Mouse (Mus musculus) adrenal gland (tissue): ENCODE results near the gene Sel1l2.

Experiments used
- intact Hi-C: fragments of 180-260 bp; cut with DNase I; formaldehyde crosslinking; loops from one replicate; pipeline ENCODE4 v1.15.1; 2025
- long read RNA-seq, 2 experiments: library from polyadenylated mRNA; unstranded; transcript quantifications; one replicate each; pipeline ENCODE4 v2.0.0; 2020; ENCODE audit warnings: borderline replicate concordance in 1 of 2; ENCODE audit not compliant: insufficient replicate concordance in 1 of 2

Sel1l2 gene
- long read RNA-seq, experiment 1 = 0 reads
- long read RNA-seq, experiment 2 = 0 reads

DNA sequence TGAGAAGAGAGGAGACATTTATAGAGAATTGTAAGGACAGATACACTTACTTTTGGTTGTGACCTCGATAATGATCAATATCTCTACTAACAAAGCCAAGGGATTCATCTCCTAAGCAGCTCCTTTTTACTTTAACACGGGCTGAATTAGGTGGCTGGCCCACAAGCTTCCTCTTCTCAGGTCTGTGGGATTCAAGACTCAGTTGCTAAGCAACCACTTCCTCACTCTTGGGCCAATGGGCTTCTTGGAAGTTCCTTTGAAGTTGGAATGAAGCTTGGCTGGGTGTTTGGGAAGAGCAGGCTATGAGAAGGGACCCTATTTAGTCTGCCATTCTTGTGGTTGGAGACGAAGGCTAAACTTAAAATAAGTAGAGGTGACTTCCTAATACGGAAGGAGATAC is at the start of gene Sel1l2:
Gene Sel1l2 (minus strand): TSS at position 182 of the 400 bp plus-strand sequence.
- intact Hi-C loops = no loop called here

DNA sequence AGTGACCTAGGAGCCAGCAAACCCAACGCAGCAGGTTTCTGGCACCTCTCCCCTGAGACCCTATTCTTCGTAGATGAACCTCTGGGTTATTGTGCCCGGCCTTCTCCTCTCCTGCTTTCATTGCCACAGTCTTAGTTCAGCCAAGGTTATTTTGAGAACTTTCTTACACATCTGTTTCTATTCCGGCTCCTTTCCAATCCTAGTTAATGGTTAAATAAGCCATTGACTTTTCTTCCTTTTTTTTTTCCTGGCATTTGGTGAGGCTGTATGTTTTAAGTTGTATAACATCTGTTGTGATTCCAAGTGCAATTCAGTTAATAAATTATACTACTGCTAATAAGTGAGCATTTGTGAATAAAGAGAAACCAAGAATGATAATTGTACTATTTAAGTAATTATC is 49.6 kb upstream of the Sel1l2 start:
- intact Hi-C loops = no loop called here

DNA sequence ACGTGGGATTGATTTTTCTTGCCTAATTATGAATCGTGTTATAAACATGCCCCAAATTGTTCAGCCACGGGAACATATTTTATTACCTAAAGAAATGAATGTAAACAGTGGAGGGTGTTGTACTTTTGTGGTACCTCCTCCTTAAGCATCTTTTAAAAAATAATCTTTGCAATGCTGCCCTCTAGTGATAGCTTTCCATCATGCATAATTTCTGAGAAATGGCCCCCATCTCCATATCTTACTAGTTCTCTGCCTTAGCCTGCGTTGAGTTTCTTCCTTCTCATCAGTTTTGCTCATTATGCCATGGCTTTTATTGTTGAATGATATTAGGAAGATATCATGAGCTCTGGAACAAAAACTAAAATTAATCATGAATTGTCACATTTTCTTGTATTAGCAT is 37.8 kb upstream of the Sel1l2 start:
- intact Hi-C loops = loop anchor here (10.0 kb wide), 1 partner anchor 252 kb away; the partner anchor contains the start of genes Esf1 and Ndufaf5

DNA sequence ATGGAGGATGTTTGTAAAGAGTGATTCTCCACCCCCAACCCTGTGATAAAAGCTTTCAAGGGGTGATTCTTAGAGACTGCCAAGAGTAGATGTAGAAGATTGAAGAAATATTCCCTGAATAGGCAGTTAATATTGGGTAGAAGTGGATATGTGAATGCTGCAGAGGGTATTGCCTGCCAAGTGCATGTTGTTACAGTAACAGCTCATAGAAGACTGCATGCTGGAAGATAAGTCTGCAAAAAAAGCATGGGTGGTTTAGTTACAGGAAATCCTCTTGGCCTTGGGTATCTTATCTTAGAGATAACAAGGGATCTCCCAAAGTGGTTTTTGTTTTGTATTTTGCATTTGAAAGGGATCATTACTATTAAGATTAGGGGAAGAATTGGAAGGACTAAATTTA is 36.3 kb upstream of the Sel1l2 start:
- intact Hi-C loops = loop anchor here (10.0 kb wide), 1 partner anchor 251 kb away; the partner anchor contains the start of genes Esf1 and Ndufaf5

DNA sequence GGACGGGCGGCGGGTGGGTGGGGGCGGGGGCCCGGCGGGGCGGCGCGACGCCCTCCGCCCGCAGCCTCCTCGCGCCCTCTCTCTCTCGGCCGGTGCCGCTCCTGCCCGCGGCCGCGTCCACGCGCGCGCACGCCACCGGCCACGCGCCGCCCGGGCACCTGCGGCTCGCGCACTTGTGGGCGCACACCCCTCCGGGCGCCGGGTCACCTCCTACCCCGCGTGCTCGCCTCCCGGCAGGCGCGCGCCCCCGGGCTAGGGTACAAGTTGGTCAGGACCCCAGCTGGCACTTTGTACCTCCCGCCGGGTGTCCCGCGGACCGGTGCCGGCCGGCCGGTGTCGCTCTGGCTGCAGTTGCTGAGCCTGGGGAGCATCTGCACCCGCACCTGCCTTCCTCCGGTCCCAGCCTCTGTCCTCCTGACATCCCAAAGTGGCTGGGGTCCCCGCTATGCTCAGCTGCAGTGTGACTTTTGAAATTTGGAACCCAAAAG is 6.3 kb upstream of the Sel1l2 start:
- intact Hi-C loops = no loop called here

DNA sequence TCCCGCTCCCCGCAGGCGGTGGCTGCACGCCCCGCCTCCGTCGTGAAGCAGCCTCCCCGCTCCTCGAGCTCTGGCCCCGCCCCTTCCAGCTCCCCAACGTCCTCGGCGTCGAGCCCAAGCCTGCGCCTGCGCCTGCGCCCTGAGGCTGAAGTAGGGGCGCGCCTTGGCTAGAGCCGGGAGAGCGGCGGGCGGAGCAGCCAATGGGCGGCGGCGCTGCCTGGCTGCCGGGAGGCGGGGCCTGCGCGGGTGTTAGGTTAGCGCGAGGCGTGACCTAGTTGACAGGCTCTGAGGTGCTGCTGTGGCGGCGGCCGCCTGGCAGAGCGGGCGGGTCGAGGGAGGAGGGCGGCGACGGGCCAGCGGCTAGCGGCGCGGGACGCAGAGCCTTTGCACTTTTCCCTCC is 5.7 kb upstream of the Sel1l2 start, which contains the start of gene Macrod2:
Gene Macrod2 (plus strand): TSS at position 131 of the 400 bp plus-strand sequence.
- intact Hi-C loops = no loop called here

DNA sequence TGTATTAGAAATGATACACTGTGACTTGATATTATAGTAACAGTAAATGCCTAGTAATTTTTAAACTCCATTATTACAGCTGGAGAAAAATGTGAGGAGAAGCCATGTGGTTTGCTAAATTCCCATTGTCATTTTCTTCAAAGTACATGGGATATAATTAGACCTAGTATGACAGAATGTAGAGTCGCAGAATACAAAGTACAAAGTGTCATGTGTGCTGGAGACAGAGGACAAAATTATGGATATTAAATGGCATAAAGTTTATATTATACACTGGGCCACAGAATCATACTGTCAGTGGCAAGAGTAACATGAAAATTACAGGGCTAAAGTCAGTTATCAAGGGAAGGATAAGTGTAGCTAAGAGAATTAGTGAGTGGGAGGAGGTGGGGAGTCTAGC is 24.7 kb downstream of the Sel1l2 start:
- intact Hi-C loops = no loop called here

DNA sequence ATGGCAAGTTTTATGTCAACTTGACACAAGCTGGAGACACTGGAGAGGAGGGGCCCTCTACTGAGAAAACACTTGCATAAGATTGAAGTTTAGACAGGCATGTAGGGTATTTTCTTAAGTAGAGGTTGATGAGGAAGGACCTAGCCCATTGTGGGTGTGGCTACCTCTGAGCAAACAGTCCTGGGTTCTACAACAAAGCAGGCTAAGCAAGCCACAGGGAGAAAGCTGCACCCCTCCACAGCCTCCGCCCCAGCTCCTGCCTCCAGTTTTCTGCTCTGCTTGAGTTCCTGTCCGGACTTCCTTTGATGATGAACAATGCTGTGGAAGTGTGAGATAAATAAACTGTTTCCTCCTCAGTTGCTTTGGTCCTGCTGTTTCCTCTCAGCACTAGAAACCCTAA is 29.6 kb downstream of the Sel1l2 start:
- intact Hi-C loops = no loop called here

DNA sequence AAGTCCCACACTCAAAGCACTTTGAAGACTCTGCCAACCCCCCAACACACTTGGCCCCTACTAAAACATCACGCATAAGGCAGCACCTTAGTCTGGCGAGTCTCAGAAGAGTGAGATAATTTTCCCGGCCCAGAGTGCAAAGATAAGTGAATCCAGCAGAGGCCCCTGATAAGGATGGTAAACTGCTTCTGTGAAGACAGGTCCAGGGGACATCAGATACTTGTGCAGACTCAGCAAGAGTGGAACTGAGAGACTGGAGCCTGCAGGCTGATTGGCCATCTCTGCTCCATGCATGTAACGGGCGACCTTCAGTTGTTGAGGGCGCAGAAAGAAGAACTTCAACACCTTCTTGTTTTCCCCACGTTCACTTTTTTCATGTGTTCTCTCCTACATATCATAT is 47.1 kb downstream of the Sel1l2 start:
- intact Hi-C loops = no loop called here

DNA sequence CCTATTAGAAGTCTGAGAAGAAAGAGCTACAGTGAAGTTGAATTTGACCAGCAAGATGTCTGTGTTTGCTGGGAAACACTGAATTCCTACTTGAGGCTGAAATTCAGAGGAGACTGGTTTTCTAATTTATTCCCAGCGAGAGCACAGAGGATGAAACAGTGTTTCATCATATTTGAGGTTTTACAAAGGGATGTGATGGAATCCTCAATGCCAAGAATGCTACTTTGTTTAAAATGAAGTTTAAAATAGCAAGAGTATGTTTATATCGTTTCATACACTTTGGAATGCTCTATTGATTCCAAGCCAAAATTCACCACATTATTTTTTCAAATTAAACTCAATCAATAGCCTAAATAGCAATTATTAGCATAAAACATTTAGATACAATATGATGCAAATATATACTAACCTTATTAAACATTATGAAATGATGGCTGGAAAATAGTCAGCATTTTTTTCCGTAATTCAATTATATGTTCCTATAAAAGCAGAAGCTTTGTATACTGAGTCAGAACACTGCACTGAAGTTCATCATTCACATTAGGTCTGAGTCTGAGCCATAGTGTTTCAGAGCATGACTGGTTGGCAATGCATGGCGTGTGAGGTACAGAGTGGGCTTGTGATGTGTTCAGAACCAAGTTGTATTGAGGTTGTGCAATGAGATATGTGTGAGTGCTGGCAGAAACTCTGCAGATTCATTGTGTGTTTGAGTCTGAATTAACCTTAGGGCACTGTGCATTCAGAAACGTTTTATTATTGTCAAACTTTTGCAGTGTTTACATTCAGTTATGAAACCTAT is 58.8 kb downstream of the Sel1l2 start:
- intact Hi-C loops = no loop called here

DNA sequence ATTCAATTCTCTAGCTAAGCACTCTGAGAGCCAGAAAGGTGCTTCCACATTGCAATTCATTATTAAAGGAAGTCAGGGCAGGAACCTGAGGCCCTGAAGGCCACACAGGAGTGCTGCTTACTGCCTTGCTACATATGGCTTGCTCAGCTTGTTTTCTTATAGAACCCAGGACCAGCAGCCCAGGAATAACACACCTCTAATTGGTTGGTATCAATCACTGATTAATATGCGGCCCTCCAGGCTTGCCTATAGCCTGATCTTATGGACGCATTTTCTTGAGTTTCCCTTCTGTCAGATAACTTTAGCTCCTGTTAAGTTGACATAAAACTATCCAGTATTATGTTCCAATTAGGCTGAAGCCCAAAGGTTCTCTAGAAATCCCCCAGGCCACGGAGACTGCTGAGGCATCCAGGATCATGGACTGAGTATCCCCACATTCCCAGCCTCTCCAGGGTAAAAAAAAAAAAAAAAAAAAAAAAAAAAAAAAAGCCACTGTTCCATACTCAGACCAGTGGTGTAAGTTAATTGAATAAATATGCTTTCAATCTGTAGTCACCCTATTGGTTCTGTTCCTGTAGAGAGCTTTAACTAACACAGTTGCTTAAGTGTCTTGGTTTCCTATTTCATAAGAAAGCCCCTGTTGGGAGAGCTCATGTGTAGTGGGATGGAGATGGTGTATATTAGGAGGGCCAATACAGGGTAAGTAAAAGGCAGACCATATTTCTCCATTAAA is 86.4 kb downstream of the Sel1l2 start:
- intact Hi-C loops = no loop called here

DNA sequence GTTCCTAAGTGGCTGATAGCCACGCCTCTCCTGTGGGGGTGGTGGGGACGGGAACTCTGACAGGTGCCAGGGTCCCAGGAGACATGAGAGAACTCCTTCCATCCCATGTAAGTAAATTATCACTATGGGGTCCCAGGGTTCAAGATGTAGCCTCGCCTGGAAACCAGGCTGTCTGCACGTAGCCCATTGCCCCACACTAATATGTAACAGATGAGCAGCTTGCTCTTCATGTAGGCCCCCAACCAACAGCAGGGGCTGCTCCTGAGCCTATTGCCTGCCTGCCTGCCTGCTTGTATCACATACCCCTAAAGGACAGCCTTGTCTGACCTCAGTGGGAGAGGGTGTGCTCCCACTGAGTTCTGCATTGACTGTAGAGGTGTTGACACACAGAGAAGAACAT is 92.4 kb downstream of the Sel1l2 start:
- intact Hi-C loops = no loop called here

DNA sequence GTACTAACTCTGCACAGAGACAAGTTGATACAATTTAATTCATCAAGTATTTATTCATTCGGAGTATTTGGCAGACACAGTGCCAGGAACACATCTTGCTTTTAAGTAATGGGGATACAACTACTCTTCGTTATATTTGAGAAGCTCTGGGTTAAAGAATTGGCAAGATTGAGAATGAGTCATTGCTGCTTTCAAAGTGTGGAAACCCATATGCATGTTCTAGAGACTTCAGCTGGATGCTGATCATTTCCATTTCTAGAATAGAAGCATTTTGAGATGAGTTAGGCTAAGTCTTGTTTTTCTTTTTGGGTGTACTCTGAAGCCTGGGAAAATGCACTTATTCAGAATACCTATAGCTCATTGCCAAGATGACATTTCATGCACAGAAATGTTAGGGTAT is 95.7 kb downstream of the Sel1l2 start:
- intact Hi-C loops = no loop called here

DNA sequence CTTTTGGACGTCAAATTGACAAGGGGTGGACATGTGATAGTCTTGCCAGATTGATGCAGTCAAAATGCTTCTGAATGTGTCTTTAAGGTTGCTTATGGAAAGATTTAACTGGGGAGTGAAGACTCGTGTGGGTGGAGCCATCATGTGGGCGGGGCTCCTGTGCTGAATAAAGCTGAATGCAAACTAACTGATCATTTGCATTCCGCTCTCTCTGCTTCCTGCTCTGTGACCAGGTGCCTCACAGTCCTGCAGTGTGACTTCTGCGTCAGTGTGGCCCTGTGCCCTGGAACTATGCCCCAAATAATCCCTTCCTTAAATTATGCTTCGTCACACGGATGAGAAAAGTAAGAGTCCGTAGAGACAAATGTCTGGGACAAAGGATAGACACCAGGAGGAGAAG is 108.7 kb downstream of the Sel1l2 start:
- intact Hi-C loops = no loop called here

DNA sequence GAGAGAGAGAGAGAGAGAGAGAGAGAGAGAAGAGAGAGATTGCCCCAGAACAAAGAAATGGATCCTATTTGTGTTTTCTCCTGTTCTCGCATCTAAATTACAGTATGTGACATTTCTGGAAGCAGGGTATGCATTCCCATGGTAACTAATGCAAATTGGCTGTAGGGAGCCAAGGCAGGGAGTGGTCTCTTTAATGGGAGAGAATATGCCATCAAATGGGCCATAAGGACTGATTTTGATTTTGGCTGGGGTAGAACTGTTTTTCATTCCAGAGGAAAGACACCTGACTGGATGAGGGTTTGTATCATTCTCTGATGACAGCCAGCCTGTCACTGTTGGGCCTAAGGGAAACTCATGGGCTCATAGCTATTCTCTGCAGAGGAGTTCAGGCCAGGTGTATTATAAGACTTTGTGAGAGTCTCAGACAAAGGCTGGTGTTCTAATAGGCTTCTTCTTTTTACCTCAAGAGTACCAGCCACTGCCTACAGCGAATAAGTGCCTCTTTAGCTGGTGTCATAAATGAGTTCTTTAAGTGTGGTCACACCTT is 133.8 kb downstream of the Sel1l2 start:
- intact Hi-C loops = no loop called here

DNA sequence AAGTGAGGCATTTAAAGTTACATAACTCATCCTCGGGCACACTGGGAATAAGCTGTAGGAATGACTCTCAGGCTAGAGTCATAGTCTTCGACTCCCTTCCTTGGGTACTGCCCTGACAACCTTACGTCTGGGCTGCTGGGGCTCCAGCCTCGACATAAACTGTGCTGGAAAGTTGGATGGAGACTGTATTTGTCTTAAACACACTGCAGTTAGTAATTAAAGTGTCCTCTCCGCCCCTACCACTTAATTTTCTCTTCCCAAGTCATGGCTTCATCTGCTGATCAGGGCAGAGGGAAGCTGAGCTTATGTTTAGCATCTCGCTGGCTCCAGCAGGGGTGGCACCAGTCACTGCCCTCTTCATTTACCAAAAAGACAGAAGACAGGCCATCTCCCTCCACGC is 135.2 kb downstream of the Sel1l2 start:
- intact Hi-C loops = no loop called here

DNA sequence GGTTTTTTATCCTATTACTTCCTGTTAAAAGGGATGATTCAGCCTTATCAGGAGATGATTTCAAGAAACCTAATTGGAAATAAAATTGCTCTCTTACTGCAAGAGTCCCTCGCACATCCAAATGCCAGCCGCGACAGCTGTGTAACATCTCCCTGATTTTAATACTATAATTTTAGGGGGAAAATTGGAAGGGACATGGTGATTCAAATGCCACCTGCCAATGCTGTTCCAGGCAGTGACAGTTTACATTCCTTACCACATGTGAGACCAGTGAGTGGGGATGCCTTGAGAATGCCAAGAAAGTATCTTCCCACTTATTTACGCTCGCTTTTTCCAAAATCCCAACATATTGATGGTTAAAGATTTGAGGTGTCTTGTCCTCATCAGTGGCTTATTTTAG is 146.4 kb downstream of the Sel1l2 start:
- intact Hi-C loops = no loop called here

DNA sequence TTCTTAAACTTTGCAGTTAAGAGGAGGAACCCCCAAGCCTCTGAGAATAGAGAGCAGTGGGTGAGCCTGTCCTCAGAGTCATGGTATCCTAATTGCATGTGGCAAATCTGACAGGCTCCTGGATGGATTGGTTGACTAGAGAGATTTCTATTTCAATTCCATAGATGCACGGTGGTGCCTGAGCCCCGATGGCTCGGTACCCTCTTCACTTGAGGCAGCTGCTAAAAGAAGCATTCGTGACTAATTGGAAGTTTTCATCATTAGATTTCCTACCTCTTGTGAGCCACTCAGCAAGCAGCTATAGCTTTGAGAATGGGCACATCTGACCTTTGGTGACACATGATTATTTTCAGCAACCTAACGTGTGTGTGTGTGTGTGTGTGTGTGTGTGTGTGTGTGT is 147.1 kb downstream of the Sel1l2 start:
- intact Hi-C loops = no loop called here

DNA sequence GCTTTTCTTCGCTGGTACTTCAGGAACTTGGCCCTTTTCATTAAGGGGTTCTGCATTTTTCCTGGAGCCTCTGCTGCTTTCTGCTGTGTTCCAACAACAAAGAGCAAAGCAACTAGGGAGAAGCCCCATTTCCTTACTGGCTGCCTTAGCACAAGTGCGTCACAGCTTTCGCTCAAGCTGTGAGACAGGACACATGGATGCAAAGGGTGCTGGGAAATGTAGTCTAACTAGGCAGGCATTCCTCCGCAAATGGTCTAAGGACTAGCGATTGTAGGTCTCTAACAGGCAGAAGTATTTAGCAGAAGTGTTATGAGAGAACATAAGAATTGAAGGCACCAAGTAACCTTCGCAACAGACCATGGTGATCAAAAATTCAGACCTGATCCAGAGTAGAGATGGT is 152.3 kb downstream of the Sel1l2 start:
- intact Hi-C loops = no loop called here

DNA sequence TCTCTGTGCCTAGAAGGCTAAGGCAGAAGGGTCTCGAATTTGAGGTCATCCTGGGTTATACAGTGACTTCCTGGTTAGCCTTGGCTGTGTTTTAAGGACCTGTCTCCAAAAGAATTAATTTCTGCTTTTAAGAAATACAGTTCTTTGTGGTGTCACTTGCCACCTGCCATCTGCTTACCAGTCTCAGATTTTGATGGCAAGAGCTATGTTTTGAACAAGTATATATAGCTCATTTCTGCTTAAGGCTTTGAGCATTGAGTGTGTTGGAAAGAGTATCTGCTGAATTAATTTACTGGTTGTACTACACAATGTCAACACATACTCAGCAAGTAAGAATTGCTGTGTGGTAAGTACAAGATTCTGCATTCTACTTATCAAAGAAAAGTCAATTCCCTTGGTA is 159.2 kb downstream of the Sel1l2 start:
- intact Hi-C loops = no loop called here

DNA sequence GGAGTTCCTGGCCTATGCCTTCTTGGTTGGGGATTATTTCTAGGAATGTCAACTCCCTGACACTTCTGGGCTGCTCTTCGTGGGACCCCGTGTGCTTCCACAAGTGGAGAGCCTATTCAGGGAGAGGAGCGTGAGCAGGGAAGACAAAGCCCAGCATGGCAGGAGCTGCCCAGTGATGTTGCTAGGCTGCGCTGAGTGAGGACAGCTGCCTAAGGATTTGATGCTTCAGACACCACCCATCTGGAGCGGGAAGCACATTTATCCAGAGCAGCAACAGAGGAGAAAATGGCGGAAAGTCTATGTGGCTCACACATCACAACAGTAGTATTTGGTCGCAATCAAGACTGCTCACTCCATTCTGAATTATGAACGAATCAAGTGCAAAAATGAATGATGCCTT is 169.2 kb downstream of the Sel1l2 start:
- intact Hi-C loops = no loop called here

DNA sequence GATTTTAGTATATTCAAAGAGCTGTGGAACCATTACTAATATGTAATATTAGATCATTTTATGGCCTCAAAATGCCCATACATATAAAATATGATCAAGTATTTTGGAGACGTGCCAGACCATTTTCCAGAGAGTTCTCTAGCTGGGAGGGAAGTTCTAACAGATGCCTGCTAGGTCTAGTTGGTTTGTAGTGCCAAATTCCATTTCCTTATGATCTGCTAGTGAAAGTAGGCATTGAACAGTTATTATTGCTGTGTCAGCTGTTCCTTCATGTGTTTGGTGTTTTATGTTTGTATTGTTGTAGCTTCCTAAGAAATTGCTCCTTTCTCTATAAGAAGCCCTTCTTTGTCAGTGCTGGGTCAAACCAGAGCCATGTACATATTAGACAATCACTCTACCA is 173.5 kb downstream of the Sel1l2 start:
- intact Hi-C loops = no loop called here
